ENCODE assay signal across 17 mouse cellular contexts in the genomic region with DNA sequence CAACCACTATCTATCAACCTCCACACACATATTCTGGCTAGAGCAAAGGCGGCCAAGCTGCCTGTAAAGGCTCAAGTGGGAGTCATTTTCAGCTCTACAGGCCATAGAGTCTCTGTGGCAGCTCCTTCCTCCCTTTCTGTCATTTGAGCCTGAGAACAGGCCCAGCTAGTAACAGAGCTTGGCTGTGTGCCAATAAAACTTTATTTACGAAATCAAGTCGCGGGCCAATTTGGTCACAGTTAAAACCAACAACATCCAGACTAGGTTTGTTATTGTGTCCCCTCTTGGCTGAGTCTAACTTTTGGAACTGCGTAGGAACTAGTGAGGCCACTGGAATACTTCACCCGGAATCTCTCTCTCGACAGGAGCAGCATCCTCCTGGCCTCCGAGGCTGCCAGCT. TPM values are rescaled to one million over a fixed set of nuclear protein-coding genes. Genes with fewer than 3 reads are reported as not detected.
DNase-seq lines count a peak whose midpoint lies in the region; ATAC-seq and TF ChIP-seq lines count a peak whose summit lies in the region.
"Had no signal": no experiment of that assay in that cellular context is flagged by ENCODE, and none has a peak within 500 bp of the region (broad histone marks: within the 10 kb centered on the region; RNA-seq: fewer than 3 reads in every experiment).

No protein-coding gene starts in this region.

- H3K36me3 ChIP-seq in kidney, embryonic 16.5 days (ENCODE audit: insufficient read depth, low read length), result peaks cover 9% of the 10 kb centered on the region
- peaks cover 7% of the 10 kb centered on the region; the same call in 1 of the 2 replicates for H3K36me3 ChIP-seq in lung, postnatal 0 days (ENCODE audit: insufficient read depth, low read length)

- ATAC-seq in kidney, embryonic 16.5 days (ENCODE audit: low FRiP score, low TSS enrichment), result 0 out of 2 replicates have a peak, but pooled peaks have one; percentile 29
- peak; percentile 50 for ATAC-seq in lung, postnatal 0 days
- ATAC-seq: Patski had no signal

- intact Hi-C loops in gastrocnemius, adult 2 months (cut with DNase I), result loop anchor here (10.0 kb wide), 1 partner anchor 611 kb away; no protein-coding TSS in a partner anchor
- intact Hi-C loops in gastrocnemius, postnatal 36 days (cut with DNase I), result loop anchor here (10.0 kb wide), 1 partner anchor 301 kb away; no protein-coding TSS in a partner anchor

- no peak for DNase-seq in gastrocnemius, adult 2 months
- DNase-seq in gastrocnemius, postnatal 36 days, result no peak
- no peak for DNase-seq in kidney, postnatal 4 days
- DNase-seq in adipocyte (ENCODE audit: low spot score), result peak; percentile 95
- DNase-seq in lung, postnatal 0 days (ENCODE audit: low spot score), result peak; percentile 80
- DNase-seq in adrenal gland, postnatal 25 days, result no peak
- no peak for DNase-seq in cerebellum, adult 2 months
- DNase-seq: adrenal gland, postnatal 36 days; cerebellum, adult 9-10 months; gastrocnemius, postnatal 10 days; kidney, adult 9 months; thymus, postnatal 14 days had no signal

- no peaks in the 10 kb centered on the region for H3K27me3 ChIP-seq in kidney, embryonic 16.5 days (ENCODE audit: insufficient read depth, low read length)
- H3K27me3 ChIP-seq in lung, postnatal 0 days (replicated peaks; ENCODE audit: insufficient read depth, low read length), result no peaks in the 10 kb centered on the region
- H3K27me3 ChIP-seq in cerebellum, adult 2 months (ENCODE audit: control insufficient read depth, insufficient read depth, low read length), result peaks cover 1% of the 10 kb centered on the region; the same call in 1 of the 2 replicates
- H3K27me3 ChIP-seq: Patski had no signal

- H3K4me3 ChIP-seq in gastrocnemius, adult 2 months, result no peak overlapping the region
- H3K4me3 ChIP-seq in kidney, embryonic 16.5 days (ENCODE audit: low read length), result no peak overlapping the region
- H3K4me3 ChIP-seq in lung, postnatal 0 days (ENCODE audit: low read depth, low read length), result no peak overlapping the region
- no peak overlapping the region for H3K4me3 ChIP-seq in cerebellum, adult 2 months (replicated peaks; ENCODE audit: insufficient read depth, low read depth, low read length)
- H3K4me3 ChIP-seq: erythroblast, embryonic 14.5 days had no signal

- no peak for TF ChIP-seq EP300 in lung, postnatal 0 days (IDR thresholded peaks at IDR 0.05)

- H3K27ac ChIP-seq in gastrocnemius, adult 2 months, result peak overlapping the region; percentile 91
- 0 out of 2 replicates have a peak overlapping the region, but pooled peaks have one; percentile 11 for H3K27ac ChIP-seq in kidney, embryonic 16.5 days (ENCODE audit: low read length)
- peak overlapping the region; percentile 62 for H3K27ac ChIP-seq in lung, postnatal 0 days (ENCODE audit: low read length)
- no peak overlapping the region for H3K27ac ChIP-seq in cerebellum, adult 2 months (ENCODE audit: insufficient read depth, low read length)
- H3K27ac ChIP-seq: macrophage had no signal

- whole genome bisulfite sequencing in kidney, embryonic 16.5 days, result 31% methylated on average over 8 of the region's 8 CpGs
- 31% methylated on average over 8 of the region's 8 CpGs for WGBS in lung, postnatal 0 days
- WGBS in cerebellum, adult 2 months, result 11% methylated on average over 8 of the region's 8 CpGs

- H3K4me1 ChIP-seq in kidney, embryonic 16.5 days (ENCODE audit: insufficient read depth, low read length), result peaks cover 15% of the 10 kb centered on the region; the same call in 1 of the 2 replicates
- no peaks in the 10 kb centered on the region; the same call in 1 of the 2 replicates for H3K4me1 ChIP-seq in lung, postnatal 0 days (ENCODE audit: insufficient read depth, low read depth, low read length)
- no peaks in the 10 kb centered on the region for H3K4me1 ChIP-seq in cerebellum, adult 2 months (ENCODE audit: control insufficient read depth, insufficient read depth, low read length)

- no peak for TF ChIP-seq POLR2A in cerebellum, adult 2 months (IDR thresholded peaks at IDR 0.05; ENCODE audit: borderline replicate concordance, insufficient read depth, low read length)

- no peak overlapping the region for H3K9ac ChIP-seq in kidney, embryonic 16.5 days (replicated peaks; ENCODE audit: low read length)
- H3K9ac ChIP-seq in lung, postnatal 0 days (replicated peaks; ENCODE audit: low read depth), result no peak overlapping the region

- no peak for TF ChIP-seq CTCF in gastrocnemius, adult 2 months (IDR thresholded peaks at IDR 0.05)
- no peak for TF ChIP-seq CTCF in lung, postnatal 0 days (IDR thresholded peaks at IDR 0.05)
- TF ChIP-seq CTCF in cerebellum, adult 2 months (IDR thresholded peaks at IDR 0.05; ENCODE audit: borderline replicate concordance, insufficient read depth, low read depth, low read length), result no peak

- no peaks in the 10 kb centered on the region for H3K9me3 ChIP-seq in kidney, embryonic 16.5 days (ENCODE audit: low read length)
- H3K9me3 ChIP-seq in lung, postnatal 0 days (ENCODE audit: low read length), result no peaks in the 10 kb centered on the region

- H3K4me2 ChIP-seq in kidney, embryonic 16.5 days (replicated peaks; ENCODE audit: low read depth, low read length), result no peak overlapping the region
- H3K4me2 ChIP-seq in lung, postnatal 0 days (replicated peaks; ENCODE audit: low read depth, low read length), result no peak overlapping the region

RNA-seq across cellular contexts. Expression of a gene that starts 1.3 kb away (rescaled TPM):
- total RNA-seq in gastrocnemius, adult 2 months (2021), result under 1 TPM in 1 of 2 experiments, not detected in 1; 0.36 TPM
- total RNA-seq in gastrocnemius, postnatal 36 days (2021), result under 1 TPM in 1 of 2 experiments, not detected in 1; 0.52 TPM
- polyA plus RNA-seq in kidney, embryonic 16.5 days (2015; fragmentation: Nextera tagmentation; extraction: Ambion mirVana), result 0.64 TPM in 1 of 2 replicates, not detected in the other
- 0.27 and 0.41 TPM in 2 replicates for polyA plus RNA-seq in lung, postnatal 0 days (2015; fragmentation: Nextera tagmentation; extraction: Ambion mirVana)
- 0.49 TPM in 1 of 2 replicates, not detected in the other for total RNA-seq in adrenal gland, postnatal 25 days (2021)
- polyA plus RNA-seq in cerebellum, adult 2 months (2012; rRNA removed), result not detected in 2 replicates
- total RNA-seq: adrenal gland, postnatal 36 days had no signal
- polyA plus RNA-seq: erythroblast, embryonic 14.5 days had no signal

RNA-seq across cellular contexts. Expression of a gene that starts 15.2 kb away (rescaled TPM):
- not detected for total RNA-seq in gastrocnemius, adult 2 months (2021)
- not detected for total RNA-seq in gastrocnemius, postnatal 36 days (2021)
- polyA plus RNA-seq in kidney, embryonic 16.5 days (2015; fragmentation: Nextera tagmentation; extraction: Ambion mirVana), result 1.5 and 1.8 TPM in 2 replicates
- polyA plus RNA-seq in lung, postnatal 0 days (2015; fragmentation: Nextera tagmentation; extraction: Ambion mirVana), result 0.58 and 0.64 TPM in 2 replicates
- not detected in 2 replicates for total RNA-seq in adrenal gland, postnatal 25 days (2021)
- polyA plus RNA-seq in cerebellum, adult 2 months (2012; rRNA removed), result not detected in 2 replicates
- total RNA-seq: adrenal gland, postnatal 36 days; gastrocnemius, postnatal 10 days; left cerebral cortex, postnatal 10 days had no signal
- polyA plus RNA-seq: erythroblast, embryonic 14.5 days; macrophage had no signal

RNA-seq across cellular contexts. Expression of a gene that starts 33.2 kb away (rescaled TPM):
- 10 to 100 TPM; 28.1 to 29.3 TPM for total RNA-seq in gastrocnemius, adult 2 months (2021)
- 10 to 100 TPM; 27.0 to 27.6 TPM for total RNA-seq in gastrocnemius, postnatal 36 days (2021)
- polyA plus RNA-seq in kidney, embryonic 16.5 days (2015; fragmentation: Nextera tagmentation; extraction: Ambion mirVana), result 81.2 and 85.3 TPM in 2 replicates
- polyA plus RNA-seq in lung, postnatal 0 days (2015; fragmentation: Nextera tagmentation; extraction: Ambion mirVana), result 73.4 and 74.2 TPM in 2 replicates
- 75.6 and 85.2 TPM in 2 replicates for total RNA-seq in adrenal gland, postnatal 25 days (2021)
- 81.7 and 84.4 TPM in 2 replicates for polyA plus RNA-seq in cerebellum, adult 2 months (2012; rRNA removed)

Comparison
In these comparisons a context has a peak if more than half of its experiments do, and no peak if none do; other contexts are left out.
1. DNase-seq: peak in adipocyte (single experiment) and lung, postnatal 0 days (single experiment); none in gastrocnemius, adult 2 months (single experiment), gastrocnemius, postnatal 36 days (0 of 2), kidney, postnatal 4 days (0 of 2), adrenal gland, postnatal 25 days (single experiment) and cerebellum, adult 2 months (0 of 2).